Mouse (Mus musculus) ES-Bruce4 (cell line): ENCODE results near the gene Dnaja1.

Experiments
- CTCF ChIP-seq: IDR thresholded peaks from one replicate; pipeline ENCODE4 v1.8.1; 2011; ENCODE audit warnings: low read depth, low read length
- EP300 ChIP-seq: IDR thresholded peaks from 2 replicates; pipeline ENCODE4 v1.6.1; 2011; ENCODE audit warnings: low read depth, low read length; ENCODE audit not compliant: insufficient read depth
- POLR2A ChIP-seq: IDR thresholded peaks from one replicate; pipeline ENCODE4 v1.8.1; 2011; ENCODE audit warnings: low read length; ENCODE audit not compliant: insufficient read depth

- TF ChIP-seq POLR2A (no peak), CTCF (no peak), EP300 (no peak)
Measured at GRCm38 (mm10) chr4:40720910-40721309, 1.0 kb upstream of the Dnaja1 start.
